Mouse (Mus musculus) embryo, embryonic 10.5 days (tissue): ENCODE results near the gene 2900026A02Rik.

Source experiments
- DNase-seq: peaks from one replicate; pipeline ENCODE4 v3.0.0-alpha.2; 2015; ENCODE audit warnings: low spot score

2900026A02Rik gene

DNA sequence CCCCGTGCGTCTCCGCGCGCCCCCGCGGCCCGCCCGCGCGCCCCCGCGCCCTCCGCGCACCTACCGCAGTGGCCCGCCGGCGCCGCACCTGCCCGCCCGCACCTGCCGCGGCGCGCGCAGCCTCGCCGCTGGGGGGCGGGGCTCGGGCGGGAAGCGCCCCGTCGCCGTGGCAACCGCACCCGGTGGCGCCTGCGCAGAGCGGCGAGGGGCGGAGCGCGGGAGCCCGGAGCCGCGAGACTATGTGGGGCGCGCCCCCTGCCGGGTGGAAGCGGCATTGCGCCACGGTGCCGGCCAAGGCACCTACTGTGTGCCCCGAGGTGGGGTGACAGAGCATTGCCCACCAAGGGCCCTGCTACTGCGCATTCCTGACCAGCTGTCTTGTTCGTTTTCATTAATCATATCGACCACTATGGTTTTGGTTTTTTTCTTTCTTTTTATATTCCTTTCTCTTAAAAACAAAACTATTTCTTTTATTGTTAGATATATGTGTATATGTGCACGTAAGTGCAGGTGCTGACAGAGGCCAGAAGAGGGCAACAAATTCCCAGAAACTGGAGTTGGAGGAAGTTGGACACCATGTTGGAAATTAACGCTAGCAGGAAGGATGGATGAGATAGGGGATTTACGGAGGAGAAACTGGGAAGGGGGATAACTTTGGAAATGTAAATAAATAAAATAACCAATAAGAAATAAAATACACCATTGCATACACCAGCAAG is at the start of gene 2900026A02Rik:
Gene 2900026A02Rik (minus strand): TSS at position 90 of the 719 bp plus-strand sequence.
- peak; percentile 81 for DNase-seq

DNA sequence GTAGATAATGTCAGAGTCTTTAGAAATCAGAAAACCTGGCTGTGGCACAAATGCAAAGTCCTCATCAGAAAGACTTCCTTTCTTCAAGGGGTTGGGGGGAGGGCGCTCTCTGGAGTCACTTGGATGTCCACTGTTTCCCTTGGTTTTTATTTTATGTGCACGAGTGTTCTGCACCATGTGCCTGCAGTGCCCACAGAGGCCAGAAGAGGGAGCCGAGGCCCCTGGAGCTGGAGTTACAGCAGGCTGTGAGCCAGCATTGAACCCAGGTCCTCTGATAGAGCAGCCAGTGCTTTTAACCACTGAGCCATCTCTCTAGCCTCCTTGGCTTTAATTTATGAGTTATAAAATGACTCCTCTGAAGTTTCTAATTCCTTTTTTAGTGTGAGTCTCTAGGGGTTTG is 49.0 kb upstream of the 2900026A02Rik start:
- DNase-seq: no peak

DNA sequence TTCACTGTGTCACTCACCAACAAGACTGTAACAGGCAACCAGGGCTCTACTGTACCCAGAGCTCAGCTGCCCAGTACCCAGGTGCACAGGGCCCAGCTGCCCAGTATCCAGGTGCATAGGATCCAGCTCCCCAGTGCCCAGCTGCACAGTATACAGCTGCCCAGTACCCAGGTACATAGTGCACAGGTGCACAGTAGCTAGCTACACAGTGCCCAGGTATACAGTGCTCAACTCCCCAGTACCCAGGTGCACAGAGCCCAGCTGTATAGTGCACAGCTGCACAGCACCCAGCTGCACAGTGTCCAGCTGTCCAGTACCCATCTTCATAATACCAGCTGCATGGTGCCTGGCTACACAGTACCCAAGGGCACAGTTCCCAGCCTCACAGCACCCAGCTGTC is 47.2 kb upstream of the 2900026A02Rik start:
- no peak for DNase-seq

DNA sequence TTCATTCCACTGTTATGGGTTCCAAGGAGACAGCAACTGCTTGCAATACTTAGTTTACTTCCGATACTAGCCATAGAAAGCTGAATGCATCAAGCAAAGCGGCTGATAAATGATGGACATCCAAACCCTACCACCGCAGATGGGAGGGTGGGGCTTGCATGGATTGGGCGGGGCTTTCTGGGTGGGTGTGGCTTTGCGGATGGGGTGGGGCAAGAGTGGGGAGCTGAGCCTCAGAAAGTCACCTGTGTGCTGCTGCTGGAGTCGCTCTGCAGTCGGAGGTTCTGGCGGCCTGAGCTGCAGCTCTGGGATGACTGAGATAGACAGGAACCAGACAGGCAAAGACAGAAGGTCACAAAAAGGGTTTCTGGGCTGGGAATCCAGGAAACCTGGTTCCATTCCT is 44.6 kb upstream of the 2900026A02Rik start:
- DNase-seq: no peak

DNA sequence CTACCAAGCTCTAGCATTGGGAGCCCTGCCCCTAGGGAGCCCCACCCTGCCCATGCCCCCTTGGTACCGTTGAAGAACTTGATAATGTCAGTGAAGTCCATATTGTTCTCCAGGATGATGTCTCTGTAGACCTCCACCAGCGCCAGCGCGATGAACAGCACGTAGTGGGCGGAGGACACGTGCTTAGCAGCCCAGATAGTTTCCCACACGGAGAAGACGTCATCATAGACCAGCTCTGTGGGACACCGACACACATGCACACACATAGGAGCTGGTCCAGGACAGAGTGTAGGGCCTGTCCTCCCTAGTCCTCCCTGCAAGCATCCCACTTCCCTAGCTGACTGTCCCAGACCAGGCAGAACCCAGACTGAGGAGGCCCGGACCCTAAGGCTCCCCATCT is 29.8 kb upstream of the 2900026A02Rik start:
- DNase-seq: no peak

DNA sequence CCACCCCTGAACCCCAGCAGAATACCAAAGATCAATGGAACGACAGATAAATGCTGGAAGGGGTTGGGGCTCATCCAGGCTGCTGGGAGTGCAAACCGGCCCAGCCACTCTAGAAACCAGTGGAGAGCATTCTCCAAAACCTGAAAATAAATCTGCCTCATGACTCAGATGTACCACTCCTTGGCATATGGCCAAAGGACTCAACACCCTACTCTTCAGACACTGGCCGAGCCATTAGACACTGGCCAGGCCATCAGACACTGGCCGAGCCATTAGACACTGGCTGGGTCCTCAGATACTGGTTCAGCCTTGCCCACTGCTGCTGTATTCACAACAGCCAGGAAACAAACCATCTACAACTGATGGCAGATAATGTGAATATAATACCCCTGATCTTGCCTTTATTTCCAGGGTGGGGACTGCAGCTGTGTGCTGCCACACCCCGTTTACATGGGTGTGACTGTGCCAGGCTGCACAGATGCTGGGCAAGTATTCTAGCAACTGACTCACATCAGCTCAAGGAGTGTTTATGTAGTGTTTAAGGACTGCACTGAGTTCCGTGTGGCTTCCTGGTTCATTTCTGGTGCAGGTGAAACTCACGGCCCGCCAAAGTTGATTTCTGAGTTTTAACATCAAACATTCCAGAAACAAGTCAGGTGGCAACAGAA is 28.4 kb upstream of the 2900026A02Rik start:
- DNase-seq: no peak

DNA sequence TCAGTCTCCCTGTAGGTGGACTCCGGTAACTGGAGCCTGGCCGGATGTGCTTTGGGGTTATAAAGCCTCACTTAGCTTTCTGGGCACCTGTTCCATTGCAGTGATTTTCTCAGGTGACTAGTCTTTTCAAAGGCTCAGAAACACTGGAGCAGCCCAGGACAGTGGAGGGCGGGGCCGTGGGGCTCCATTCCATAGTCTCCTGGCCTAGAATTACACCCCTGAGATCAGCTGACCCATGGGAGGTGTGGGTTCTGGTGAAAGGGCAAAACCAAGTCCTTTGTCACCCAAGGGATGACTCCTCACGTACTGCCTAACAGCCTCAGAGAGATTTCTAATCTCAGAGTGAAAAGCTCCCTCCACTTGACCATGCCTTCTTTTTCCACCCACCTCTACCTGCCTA is 9.2 kb upstream of the 2900026A02Rik start:
- no peak for DNase-seq

DNA sequence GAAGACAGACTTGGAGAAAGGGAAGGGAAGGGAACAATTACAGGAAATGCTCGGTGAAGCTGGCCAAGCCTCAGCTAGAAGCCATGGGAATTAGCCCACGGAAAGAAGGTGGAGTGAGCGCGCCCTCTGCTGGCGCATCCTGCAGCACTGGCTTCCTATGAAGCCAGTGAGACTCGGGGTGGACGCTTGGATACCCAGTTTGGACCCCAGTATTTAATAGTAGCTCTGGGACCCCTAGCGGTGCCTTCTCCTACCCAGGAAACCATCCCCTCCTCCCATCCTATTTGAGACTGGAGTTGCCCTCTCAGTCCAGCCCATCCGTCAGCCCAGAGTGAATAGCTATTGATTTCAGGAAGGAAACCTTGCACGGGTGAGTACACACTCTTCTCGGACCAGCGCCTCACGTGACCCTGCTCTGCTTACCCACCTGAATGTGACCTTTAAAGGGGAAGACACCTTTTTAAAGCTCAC is 5.6 kb upstream of the 2900026A02Rik start, which contains the start of gene Tmem211:
Gene Tmem211 (plus strand): TSS at position 278 of the 471 bp plus-strand sequence.
- DNase-seq: peak; percentile 94

DNA sequence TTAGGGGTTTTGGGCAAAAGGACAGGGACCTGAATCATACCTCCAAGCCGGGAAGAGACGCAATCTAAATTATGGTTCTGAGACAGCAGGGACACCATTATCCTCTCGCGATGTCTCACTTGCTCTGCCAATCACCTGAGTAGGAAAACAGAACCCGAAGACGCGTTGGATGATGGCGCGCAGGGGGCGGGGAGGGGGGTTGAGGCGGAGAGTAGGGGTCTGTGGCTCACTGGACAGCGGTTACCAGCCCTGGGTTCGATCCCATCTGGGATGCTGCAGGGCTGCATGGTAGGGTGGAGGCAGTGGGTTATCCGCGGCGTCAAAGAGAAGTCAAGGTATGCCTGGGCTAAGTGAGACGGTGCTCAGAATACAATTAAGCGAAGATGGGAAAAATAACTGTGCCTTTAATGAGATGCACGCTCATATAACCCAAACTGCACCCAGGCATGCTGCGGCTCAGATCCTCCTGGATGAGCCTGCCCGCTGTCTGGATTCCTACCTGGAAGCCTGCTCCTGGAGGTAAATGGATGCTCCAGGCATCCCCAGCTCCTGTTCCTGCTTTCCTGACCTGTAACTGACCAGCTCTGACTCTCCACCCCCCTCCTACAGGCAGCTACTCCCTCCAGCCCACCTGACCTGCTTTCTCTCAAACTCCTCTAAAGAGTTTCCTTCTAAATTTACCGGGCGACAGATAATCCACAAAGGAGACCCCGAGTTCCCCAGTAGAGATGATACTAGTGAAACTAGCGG is 4.8 kb upstream of the 2900026A02Rik start:
- no peak for DNase-seq

DNA sequence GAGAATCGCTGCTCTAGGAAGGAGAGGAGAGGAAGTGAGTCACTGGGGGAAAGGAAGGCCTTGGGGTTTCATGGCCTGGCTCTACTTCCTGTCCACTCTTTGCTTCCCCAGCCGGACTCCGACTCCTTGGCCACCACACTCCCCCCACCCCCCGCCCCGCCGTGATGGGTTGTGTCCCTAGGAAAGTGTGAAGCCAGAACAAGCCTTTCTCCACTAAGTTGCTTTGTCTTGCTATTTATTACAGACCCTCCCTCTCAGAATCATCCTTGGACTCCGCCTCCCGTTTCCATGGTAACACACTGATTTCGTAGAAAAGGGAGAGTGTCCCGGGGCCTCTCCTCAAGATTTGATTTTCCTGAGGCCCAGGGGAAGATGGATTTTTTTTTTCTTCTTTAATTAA is 4.2 kb upstream of the 2900026A02Rik start:
- DNase-seq: peak; percentile 83

DNA sequence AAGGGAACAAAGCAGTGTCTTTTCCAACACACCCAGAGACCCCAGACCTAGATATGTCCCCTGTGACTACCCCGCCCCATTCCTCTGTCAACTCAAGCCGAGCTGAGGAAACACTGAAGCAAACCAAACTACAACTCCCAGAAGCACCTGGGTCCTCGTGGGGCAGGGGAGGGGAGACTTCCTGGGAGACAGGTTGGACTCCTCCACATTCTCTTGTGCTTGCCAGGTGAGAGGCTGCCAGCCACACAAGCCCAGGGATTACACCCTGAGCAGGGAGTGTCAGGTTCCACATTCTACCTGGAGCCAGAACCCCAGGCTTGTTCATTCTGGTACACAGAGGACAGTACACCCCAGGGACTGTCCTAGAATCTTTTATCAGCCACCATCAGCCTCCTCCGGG is 2.9 kb upstream of the 2900026A02Rik start:
- DNase-seq: no peak

DNA sequence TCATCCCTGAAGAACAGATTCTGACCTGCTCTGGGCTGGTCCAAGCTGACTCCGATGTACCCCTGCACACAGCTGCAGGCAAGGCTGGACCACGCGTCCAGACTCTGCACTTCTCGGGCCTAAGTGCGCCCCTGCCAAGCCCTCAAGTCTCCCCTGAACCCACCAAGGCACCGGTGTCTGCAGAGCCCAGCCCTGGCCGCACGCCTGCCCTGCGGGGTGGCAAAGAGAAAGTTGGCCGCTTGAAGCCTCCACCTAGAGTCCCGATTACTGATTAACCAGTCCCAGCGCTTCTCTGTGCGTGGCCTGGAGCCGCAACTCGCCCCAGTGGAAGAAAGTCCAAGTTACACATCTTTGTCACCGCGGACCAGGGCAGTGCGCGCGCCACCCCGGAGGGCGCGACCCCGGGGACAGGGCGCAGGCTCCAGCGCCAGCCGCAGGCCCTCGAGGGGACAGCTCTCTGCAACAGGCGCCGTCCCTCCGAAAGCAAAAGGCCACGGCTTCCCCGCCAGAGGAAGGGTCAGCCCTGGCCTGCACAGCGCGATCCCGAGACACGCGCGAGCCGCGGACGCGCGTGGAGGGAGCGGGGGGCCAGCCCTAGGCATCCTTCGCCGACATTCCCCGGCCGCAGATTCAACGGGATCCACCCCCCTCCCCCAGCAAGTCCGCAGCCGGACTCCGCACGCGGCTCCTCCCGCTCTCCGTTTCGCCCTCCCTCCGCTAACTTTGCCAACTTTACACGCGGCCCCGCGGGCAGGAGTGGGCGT is 471 bp downstream of the 2900026A02Rik start:
- peak; percentile 43 for DNase-seq

DNA sequence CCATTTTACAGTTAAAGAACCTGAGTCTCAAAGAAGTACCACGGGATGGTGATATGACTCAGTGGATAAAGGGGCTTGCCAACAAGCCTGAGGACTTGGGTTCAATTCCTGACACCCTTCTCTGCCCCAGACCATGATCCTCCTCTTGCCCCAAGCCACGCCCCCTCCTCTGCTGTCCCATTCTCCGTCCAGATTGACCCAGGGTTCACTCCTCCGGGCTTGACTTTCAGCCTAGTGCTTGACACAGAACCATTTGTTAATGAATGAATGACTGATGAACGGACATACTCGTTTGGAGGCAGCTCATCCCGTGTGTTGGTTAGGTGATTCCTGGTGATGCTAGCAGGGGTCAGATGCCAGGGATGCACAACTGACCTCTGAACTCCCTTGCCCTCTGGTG is 1.2 kb downstream of the 2900026A02Rik start:
- DNase-seq: no peak

DNA sequence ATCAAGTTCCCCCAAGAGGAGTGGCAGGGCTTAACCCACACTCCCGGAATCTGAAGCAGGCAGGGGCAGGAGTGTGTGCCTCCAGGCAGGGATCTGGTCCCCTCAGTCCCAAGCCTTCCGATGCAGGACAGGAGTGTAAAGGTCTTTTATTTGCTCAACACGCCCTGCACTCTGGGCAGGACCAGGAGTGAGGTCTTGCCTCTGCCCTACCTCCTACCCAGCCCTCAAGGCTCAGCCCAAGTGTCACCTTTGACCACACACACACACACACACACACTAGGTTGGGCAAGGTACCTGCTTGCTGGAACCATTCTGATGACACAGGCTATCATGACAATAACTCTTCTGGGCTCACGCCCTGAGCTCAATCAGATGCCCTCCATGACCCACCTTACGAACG is 1.6 kb downstream of the 2900026A02Rik start:
- no peak for DNase-seq

DNA sequence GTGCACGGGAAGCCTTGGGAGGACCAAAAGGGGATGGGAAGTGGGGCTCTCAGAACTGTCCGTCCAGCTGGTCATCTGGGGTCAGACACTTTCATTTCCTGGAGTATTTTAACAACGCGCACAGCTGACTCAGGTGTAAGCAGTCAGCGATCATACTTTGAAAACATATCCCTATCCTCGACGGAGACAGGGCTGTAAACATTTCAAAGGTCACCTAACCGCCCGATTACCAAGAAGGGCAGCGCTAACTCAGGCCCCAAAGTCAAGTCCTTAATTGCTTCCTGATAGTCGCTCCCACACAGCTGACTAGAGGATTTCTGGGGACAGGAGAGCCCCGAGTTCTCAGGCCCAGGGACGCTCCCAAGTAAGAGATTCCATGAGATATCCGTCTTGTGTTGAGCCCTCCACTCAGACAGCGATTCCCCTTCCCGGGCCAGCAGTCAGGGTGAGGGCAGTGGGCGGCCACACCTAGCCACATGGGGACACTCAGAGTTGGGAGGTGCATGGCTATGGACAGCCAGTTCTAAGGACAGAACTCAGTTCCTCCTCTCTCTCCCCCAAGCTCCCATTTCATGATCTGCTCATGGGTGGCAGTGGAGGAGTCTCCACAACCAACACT is 2.3 kb downstream of the 2900026A02Rik start:
- no peak for DNase-seq

DNA sequence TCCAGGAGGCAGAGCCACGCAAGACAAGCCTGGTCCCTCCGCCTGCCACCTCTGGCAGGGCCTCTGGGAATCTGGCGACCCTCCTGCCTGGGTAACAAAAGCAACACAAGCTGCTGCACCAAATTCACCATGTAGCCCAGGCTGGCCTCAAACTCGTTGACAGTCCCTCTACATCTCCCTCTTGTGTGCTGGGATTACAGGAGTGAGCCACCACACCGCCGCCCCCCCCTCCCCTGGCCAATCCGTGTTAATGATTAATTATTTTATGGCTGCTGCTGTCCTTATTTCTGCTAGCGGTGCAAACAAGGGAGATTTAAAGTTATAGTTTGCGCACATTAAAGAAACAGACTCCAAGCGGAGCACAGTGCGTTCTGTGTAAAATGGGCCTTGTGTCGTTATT is 4.0 kb downstream of the 2900026A02Rik start:
- DNase-seq: no peak

DNA sequence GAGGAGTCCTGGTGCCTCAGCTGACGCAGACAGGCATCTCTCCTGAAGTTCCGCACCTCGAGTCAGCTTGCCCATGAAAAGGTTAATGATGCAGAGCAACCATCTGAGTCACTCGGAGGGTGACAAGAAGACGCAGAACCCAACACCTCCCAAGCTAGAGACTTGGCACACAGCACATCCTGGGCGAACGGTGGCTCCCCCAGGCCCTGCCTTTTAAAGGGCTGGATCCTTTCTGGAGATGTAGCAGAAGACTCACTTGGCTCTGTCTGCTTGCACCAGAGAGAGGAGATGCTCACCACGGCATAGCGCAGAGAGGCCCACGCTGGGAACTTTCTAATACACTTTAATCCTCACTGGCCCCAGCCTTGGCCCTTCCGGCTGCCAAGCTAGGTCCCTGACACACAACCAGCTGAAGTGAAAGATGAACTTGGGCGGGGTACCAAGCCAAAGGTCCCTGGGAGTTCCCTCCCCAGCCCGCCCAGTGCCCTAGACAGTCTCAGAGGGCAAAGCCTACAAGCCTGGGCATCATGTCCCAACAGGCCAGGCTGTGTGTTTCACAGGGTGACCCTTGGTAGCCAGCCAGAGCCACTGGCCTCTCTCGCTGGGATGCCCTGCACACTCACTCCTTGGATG is 4.6 kb downstream of the 2900026A02Rik start:
- DNase-seq: no peak

DNA sequence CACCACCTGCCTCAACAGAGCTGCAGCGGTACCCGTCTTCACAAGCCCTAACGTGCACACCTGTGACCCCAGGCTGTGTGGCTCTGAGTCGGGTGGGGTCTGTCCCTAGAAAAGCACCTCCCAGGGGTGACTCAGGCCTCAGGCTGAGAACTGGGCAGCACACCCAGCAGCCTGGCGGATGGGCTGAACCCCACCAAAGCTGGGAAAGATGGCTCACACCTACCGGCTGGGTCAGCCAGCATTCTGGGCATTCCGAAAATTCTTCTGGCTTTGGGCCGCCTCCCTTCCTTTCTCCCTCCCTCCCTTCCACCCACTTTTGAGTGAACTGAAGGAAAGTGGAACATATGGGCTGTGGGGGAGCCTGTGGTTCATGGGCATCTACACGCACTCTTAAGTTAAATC is 5.4 kb downstream of the 2900026A02Rik start:
- DNase-seq: no peak

DNA sequence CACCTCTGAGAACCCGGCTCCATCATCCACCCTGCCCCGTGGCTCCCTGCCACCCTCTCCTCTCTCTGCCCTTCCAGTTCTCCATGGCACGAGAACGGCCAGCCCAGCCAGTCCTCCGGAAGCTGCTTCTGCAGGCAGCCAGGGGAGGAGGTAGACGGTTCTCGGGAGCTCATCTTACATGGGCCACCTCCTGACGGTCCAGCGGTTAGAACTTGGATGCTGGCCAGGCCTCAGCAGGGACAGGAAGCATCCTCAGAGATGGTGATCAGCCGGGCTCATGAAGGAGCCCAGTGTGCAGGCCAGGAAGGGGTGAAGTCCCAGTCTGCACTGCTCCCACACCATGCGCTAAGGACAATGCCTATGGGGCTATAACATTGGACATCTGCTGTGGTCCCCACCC is 6.6 kb downstream of the 2900026A02Rik start:
- no peak for DNase-seq

DNA sequence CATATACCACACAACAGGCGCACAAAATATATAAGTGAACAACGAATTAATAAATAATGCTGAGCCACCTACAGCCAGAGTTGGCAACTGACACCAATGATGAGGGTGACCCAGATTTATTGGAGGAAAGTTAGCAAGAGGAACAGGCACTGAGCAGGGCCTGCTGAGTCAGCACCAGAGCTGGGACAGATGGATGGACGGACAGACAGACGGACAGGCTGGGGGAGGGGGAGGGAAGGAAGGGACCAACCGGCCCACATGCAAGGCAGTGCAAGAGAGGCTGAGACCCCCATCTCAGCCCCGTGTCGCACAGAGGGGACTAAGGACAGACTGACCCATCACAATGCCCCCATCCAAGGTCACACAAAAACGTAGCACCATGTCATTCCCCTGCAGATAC is 7.0 kb downstream of the 2900026A02Rik start:
- DNase-seq: no peak

DNA sequence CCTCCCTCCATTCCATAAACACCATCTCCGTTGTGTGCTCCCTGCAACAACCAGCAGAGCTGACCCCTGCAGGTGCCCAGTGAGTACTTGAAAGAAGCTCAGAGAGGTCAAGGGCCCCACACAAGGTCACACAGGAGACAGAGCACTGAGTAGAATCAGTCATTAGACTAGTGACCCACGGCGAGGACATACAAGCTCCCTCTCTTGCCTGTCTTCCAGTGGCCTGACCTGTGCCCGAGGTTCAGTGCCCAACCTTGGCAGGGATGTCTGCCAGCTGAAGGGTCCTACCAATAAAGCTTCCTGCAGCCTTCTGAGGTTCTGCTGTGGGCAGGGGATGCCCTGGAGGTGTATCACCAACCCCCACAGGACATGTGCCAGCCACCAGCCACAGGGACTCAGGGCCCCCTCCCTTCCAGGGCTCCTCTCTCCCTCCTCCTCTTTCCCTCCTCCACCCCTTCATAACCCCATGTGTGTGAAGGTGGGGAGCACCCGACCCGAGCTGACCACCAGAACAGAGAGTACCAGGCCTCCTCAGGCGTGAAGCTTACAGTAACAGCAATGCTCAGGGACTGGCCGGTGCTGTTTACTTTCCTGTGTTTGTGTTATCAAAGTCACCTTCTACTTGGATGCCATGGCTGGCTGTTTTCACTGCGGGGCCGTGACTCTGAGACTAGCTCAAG is 8.7 kb downstream of the 2900026A02Rik start:
- DNase-seq: no peak
